Mouse (Mus musculus) cortical plate, adult 2 months (tissue): ENCODE data around the gene Obscn.

ENCODE experiments used
- CTCF ChIP-seq: fragments of 200-500 bp; IDR thresholded peaks from 2 replicates; pipeline ENCODE4 v1.5.1; 2011; ENCODE audit warnings: mild to moderate bottlenecking, control low read depth, low read length; ENCODE audit not compliant: insufficient read depth; ENCODE audit errors: extremely low read depth
- POLR2A ChIP-seq: fragments of 200-500 bp; IDR thresholded peaks from 2 replicates; pipeline ENCODE4 v1.6.1; 2011; ENCODE audit warnings: mild to moderate bottlenecking, low read length, control low read depth; ENCODE audit not compliant: insufficient read depth; ENCODE audit errors: extremely low read depth

GRCm38 (mm10) chr11:58969659-58970058 is 166.5 kb downstream of the Obscn start:
- no peak for TF ChIP-seq CTCF
- TF ChIP-seq POLR2A: no peak
